Mouse (Mus musculus) spleen, adult 2 months (tissue): ENCODE measurements around the gene Dpy19l1.

Experiments used
- CTCF ChIP-seq: fragments of 200-500 bp; IDR thresholded peaks from 2 replicates; pipeline ENCODE4 v1.5.1; 2011; ENCODE audit warnings: mild to moderate bottlenecking, inconsistent platforms; ENCODE audit not compliant: insufficient read depth, insufficient read length, insufficient replicate concordance; ENCODE audit errors: extremely low read depth
- POLR2A ChIP-seq: fragments of 200-500 bp; IDR thresholded peaks from 2 replicates; pipeline ENCODE4 v1.6.1; 2011; ENCODE audit warnings: low read depth, low read length, inconsistent platforms

DNA sequence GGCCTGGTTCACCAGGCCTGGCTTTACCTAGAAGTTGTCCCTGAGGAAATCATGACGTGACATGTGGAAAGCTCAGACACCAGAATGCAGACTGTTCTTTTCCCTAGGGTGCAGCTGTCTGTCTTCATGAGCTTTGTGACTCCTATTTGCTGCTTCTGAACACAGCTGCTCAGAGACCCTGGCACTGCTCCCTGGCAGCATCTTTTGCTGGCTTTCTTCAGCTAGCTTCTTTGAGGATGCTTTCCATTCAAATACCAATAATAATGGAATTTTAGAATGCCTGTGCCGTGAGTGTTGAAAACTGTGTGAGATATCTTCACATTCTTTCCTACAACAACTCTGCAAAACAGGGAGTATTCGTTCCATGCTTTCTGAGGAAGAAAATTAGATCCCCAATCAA, 108.8 kb downstream of the Dpy19l1 start:
- TF ChIP-seq CTCF (no peak), POLR2A (no peak)
